Comparison of ENCODE assay signal across 1 mouse cellular context in the genomic region with DNA sequence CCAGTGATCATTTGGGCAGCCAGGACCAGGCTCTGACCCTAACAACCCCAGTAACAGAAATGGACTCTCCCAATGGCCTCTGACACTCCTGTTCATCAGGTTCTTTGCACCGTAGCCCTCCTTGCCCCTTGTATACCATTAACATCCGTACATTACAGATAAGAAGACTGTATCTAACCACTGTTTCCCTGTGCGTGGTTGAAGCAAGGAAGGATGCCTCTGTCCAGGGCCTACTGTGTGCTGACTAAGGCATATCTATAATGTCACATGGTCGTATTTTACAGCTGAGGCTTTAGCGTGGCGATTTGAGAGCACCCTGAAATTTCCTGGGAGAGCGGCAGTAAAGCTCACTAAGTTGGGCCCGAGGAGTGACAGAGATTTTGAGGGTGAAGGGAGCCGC.
TF ChIP-seq lines count a peak whose summit lies in the region.

No protein-coding gene starts in this region.

TF ChIP-seq in MEL, 35 proteins besides CTCF, POLR2A, EP300 and RAD21:
- TF ChIP-seq MAX (IDR thresholded peaks at IDR 0.05; ENCODE audit: low read length) (no peak), MAFK (IDR thresholded peaks at IDR 0.05; ENCODE audit: borderline replicate concordance, low read depth, low read length) (0 out of 2 replicates have a peak, but pooled peaks have one; percentile 49), USF1 (IDR thresholded peaks at IDR 0.05; ENCODE audit: low read depth, low read length) (peak; percentile 44; the same call in 1 of the 2 replicates), MXI1 (IDR thresholded peaks at IDR 0.05; ENCODE audit: low read depth, low read length) (0 out of 2 replicates have a peak, but pooled peaks have one; percentile 27), TAL1 (IDR thresholded peaks at IDR 0.05; ENCODE audit: low read length) (peak; percentile 20; the same call in 1 of the 2 replicates), TCF12 (IDR thresholded peaks at IDR 0.05; ENCODE audit: low read depth, low read length) (0 out of 2 replicates have a peak, but pooled peaks have one; percentile 23), CHD2 (IDR thresholded peaks at IDR 0.05; ENCODE audit: low read length) (no peak), GATA1 (IDR thresholded peaks at IDR 0.05; ENCODE audit: low read depth, low read length) (peak; percentile 63), RCOR1 (IDR thresholded peaks at IDR 0.05; ENCODE audit: low read depth, low read length) (0 out of 2 replicates have a peak, but pooled peaks have one; percentile 17), GABPA (IDR thresholded peaks at IDR 0.05; ENCODE audit: low read depth, low read length) (no peak), ZKSCAN1 (IDR thresholded peaks at IDR 0.05; ENCODE audit: low read depth, low read length) (peak; percentile 96), KAT2A (conservative IDR thresholded peaks at IDR 0.05; ENCODE audit: low read depth, low read length) (no peak)
